Mouse (Mus musculus) inflammation-experienced regulatory T-cells, adult 6 months (primary cell): ENCODE measurements around the gene Opn1mw. TPM values are rescaled to one million over a fixed set of nuclear protein-coding genes. Genes with fewer than 3 reads are reported as not detected.
"Not testable (repeated sequence)": the region's sequence is repeated elsewhere in the genome, so short reads cannot be mapped to it uniquely, and the experiment has no call there.

Experiments used
- ATAC-seq: one replicate; pipeline ENCODE4 v1.8.0; 2017
- polyA plus RNA-seq, 3 experiments: library from polyadenylated mRNA; unstranded; fragments of 100-300 nt; shearing (Covaris generic); gene quantifications; one replicate each; pipeline ENCODE4 v1.2.1; 2017

The Opn1mw gene
- polyA plus RNA-seq = not detected

DNA sequence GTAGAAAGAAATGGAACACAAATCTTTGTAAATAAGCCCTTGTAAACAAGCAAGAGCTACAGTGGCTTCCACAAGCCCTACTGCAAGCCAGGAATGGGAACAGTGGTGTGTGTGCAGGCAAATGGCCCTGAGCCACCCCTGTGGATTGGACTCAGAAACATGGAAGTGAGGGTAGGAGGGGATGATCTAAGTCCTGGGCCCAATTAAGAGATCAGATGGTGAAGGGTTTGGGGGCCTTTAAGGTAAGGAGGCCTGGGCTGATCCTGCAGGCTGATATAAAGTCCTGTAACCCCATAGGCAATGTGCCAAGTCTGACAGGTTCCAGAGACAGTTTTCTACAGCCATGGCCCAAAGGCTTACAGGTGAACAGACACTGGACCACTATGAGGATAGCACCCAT, at the start of gene Opn1mw:
Opn1mw (plus strand) TSS at position 301 of the 400 bp plus-strand sequence.
- no peak for ATAC-seq

DNA sequence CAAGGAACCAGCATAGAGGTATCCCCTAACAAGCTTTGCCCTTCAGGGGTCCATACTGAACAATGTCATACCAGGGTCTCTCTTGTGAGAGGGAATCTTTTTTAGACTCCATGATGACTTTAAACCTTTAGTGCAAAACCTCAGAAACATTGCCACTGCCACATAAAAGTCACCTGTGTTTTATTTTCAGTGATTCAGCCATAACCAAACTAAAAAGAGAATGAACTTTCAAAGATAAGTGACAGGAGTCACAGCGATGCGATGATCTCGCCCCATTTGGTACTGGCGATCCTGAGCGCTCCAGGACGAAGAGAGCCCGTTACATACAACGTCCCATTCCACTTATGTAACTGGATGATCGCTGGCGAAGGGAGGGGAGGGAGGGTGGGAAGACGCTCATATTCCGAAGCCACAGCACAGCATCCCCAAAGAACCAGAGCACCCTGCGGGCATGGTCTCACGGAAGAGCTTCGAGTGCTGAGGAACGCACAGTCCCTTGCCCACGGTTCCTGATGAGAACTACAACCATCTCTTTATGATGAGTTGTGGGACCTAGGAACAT, 42.9 kb upstream of the Opn1mw start:
- peak; percentile 2 for ATAC-seq

DNA sequence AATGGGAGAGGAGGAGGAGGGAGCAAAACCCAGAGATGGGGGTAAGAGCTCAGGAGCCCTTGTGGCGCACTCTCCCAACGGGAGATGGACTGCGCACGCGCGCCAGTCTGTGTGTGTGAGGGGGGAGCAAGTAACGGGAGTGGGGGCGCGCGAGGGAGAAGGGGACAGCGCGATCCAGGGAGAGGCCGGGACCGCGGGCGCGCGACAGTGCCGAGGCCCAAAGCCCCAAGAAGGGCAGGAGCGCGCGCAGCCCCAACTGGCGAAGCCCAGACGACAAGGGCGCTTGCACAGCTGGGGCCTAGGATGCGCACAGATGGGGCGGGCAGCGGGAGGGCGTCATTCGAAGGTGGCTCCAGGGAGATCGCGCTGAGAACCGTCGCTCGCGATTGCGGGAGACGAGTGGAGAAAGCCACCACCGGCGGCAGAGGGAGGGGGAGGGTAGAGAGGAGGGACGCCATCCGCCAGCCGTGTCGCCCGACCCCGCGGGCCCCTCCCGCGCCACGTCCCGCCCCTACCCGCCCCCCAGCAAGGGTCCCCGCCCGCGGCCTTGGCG, 42.2 kb upstream of the Opn1mw start:
- peak; percentile 39 for ATAC-seq

DNA sequence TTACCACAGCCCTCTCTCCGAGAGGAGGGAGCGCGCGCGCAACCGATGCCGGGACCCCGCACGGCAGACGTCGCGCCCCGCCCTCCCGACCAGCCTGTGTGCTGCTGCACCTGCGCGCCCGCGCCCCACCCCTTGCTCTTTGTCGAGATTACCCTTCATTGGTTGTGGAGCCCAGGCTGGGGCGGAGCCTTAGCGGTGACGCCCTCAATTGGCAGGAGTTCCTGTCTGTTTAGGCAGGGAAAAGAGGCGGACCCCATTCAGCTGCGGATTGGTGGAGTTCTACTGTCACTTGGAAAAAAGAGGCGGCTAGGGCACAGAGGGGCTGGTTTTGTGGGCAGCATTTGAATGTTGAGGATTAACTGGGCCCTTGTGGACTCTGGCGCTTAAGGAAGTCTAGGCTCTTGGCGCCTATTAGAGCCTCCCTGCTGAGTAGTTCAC, 41.6 kb upstream of the Opn1mw start:
- ATAC-seq = peak; percentile 98

DNA sequence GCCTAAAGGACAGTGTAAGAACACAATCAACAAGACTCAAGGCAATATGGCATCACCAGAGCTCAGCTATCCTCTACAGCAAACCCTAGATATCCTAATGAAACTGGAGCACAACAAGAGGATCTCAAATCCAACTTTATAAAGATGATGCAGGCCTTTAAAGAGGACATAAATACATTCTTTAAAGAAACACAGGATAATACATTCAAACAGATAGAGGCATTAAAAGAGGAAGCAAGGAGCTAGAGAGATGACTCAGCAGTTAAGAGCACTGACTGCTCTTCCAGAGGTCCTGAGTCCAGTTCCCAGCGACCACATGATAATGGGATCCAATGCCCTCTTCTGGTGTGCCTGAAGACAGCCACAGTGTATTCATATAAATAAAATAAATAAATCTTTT, 32.1 kb upstream of the Opn1mw start:
- ATAC-seq = no peak

DNA sequence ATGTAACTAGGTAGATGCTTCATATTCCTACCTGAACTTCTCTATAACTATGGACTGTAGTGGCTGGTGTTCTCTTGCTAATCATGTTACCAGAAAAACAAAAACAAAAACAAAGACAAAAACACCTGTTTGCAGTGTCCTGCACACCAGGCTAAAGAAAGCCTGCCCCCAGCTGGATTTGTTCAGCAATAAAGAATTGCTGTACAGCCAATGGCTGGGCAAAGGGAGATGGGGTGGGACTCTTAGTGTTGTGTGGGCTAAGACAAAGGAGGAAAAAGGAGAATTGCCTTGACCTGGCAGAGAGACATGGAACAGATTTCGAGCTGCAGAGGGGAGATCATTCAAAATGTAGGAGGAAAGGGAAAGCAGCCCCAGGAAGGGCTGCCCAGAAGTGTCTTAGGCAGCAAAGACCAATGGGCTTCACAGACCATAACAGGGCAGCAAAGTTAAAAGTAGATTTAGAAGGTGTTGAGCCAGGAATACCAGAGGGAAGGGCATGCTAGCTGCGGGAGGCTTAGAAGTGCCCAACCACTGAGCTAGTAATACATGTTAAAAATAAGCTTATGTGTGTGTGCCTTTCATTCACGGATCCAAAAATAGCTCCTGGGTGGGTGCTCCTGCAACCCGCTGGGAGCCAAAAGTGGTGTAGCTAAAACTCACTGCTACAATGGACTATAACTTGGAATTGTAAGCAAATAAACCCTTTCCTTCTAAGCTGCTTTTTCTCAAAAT, 23.6 kb upstream of the Opn1mw start:
- no peak for ATAC-seq

DNA sequence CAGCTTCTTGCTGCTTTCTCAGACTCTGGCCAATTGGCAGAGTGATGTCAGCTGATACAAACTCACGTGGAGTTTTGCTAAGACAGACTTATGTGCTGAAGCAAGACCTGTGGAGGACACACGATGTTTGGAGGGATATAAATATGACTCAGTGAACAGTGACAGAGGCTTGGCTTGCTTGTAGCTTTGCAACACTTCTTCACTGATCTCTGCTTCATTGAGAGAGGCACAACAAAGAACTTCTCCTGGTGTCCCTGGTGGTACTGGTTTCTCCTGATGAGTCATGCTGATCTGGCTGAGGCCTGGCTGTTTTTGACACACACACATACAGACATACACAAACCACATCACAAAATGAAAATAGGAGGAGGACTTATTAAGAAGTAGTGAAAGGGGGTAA, 21.3 kb upstream of the Opn1mw start:
- ATAC-seq = no peak

DNA sequence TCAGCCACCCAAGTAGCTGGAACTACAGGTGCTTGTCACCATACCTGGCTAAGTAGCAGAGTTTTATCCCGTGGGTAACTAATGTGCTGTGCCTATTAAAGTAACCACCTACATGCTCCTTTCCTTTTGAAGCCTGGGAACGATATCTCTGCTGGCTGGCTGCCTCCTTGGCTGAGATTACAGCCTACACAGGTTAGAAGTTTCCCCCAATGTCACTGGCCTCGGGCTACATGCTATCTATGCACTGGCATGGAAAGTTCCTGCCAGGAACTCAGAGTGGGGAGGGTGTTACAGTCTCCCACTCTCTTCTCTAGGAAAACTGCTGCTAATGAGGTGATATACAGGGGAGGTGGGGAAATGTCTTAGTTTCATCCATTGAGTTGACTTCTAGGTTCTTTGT, 18.5 kb upstream of the Opn1mw start:
- no peak for ATAC-seq

DNA sequence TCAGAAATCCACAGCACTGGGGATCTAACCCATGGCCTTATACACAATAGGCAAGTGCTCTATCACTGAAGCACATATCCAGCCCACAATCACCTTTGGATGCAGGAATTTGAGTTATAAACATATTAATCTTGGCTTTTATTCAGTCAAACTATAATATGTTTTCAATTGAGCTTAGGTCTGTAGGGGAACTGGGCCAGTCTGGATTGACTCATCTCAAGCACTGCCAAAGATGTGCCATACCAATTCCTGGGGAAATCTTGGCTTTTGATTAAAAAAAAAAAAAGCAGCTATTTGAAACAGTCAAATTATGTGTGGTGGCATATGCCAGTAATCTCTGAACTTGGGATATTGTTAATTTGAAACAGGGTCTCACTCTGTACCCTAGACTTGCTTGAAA, 13.2 kb upstream of the Opn1mw start:
- ATAC-seq = no peak

DNA sequence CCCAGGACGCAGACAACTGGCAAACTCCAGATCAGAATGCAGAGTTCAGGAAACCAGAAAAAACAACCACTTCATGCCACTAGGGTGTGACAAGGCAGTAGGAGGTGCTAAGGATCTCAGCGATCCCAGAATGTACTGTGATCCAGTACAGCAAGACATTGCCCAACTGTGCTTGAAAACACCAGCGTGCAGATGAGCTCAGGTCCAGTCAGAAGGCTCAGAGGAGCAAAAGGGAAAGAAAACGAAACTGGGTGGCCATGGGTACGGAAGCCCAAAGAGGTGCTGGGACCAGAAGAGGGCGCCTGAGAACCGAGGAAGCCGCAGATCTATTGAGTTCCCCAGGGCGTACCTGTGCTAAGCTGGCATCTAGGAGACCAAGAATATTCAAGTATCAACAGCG, 11.8 kb upstream of the Opn1mw start:
- peak; percentile 87 for ATAC-seq

DNA sequence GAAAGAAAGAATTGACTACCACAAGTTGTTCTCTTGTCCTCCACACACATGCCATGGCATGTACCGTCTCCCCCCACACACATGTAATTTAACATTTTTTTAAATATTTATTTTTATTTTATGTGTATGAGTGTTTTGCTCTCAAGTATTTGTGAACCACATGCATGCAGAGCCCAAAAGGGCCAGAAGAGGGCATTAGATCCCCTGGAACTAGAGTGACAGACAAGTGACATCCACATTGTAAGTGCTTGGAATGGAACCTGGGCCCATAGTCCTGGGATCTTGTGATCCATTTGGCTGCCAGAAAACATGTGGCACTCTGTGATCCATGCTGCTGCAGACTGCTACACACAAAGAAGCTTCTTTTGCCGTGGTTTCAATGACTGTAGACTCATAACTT, 2.3 kb upstream of the Opn1mw start:
- ATAC-seq = no peak

DNA sequence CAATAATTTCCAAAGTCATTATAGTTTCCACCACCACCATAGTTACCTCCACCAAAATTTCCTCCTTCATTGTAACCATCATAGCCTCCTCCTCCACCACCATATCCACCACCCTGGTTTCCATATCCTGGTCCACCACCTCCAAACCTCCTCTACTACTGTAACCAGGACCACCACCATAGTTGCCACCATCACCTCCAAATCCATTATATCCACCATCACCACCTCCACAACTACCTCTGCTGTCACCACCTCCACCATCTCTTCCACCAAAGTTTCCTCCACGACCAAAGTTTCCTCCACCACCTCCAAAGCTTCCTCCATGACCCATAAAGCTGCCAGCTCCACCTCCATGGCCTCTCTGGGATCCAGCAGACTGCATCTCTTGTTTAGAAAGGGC, 8.0 kb downstream of the Opn1mw start, which contains the start of gene Mecp2:
Mecp2 (minus strand) TSS at position 101 of the 400 bp plus-strand sequence.
- ATAC-seq = not testable (repeated sequence)

DNA sequence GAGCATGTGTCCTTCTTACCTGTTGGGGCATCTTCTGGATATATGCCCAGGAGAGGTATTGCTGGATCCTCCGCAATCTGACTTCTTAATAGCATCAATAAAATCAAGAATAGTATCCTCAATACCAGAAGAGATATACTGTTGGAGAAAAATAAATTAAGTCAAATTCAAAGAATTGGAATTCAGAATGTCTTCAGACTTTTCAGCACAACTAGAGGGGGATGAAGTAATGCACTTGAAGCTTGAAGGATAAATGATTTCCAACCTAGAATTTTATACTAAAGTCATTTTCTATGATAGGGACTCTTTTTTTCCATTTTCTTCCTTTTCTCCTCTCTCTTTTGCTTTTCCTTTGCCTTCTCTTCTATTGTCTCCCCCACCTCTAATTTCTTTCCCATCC, 40.5 kb downstream of the Opn1mw start, which contains the start of gene Tex28:
Tex28 (minus strand) TSS at position 101 of the 400 bp plus-strand sequence.
- ATAC-seq = no peak

DNA sequence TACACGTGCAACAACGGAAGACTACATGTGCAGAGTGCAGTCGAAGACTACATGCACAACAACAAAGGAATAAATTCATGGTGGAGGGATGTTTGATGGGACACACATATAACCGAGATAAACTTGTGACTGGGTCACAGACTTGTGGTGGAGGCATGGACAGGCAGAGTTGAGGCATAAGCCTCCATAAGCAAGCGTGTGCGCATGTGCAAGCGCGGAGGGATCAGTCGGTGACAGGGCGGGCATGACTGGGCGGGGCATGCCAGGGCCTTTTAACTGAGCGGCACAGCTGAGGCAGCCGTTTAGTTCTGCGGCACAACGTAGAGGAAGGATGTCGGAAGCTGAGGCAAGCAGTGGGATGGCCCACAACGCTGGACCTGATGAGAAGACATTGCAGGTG, 49.7 kb downstream of the Opn1mw start, which contains the start of gene Tktl1:
Tktl1 (plus strand) TSS at position 301 of the 400 bp plus-strand sequence.
- ATAC-seq = no peak

Other genes with a start within 250 kb of the Opn1mw start
- gene Avpr2, start 235.4 kb upstream of the Opn1mw start, polyA plus RNA-seq = 1 to 10 TPM; 1.5 to 3.2 (median 2.7) TPM
- gene L1cam, start 231.4 kb upstream of the Opn1mw start, polyA plus RNA-seq = 10 to 100 TPM in 1 of 3 experiments, 1 to 10 TPM in 2; 5.6 to 21.3 (median 9.7) TPM
- gene Arhgap4, start 205.6 kb upstream of the Opn1mw start, polyA plus RNA-seq = 100 to 1,000 TPM; 114 to 148 (median 147) TPM
- 100 to 1,000 TPM; 173 to 214 (median 188) TPM for gene Naa10, start 205.5 kb upstream of the Opn1mw start, polyA plus RNA-seq
- gene Renbp, start 196.6 kb upstream of the Opn1mw start, polyA plus RNA-seq = 10 to 100 TPM in 1 of 3 experiments, 1 to 10 TPM in 2; 4.2 to 10.0 (median 6.5) TPM
- gene Hcfc1, start 161.1 kb upstream of the Opn1mw start, polyA plus RNA-seq = 10 to 100 TPM; 35.4 to 39.1 (median 37.1) TPM
- gene Irak1, start 103.5 kb upstream of the Opn1mw start, polyA plus RNA-seq = 10 to 100 TPM; 21.3 to 32.3 (median 27.2) TPM
- 10 to 100 TPM; 11.5 to 22.5 (median 20.6) TPM for gene Mecp2, start 7.9 kb downstream of the Opn1mw start, polyA plus RNA-seq
- gene Tex28, start 40.4 kb downstream of the Opn1mw start, polyA plus RNA-seq = not detected
- 1 to 10 TPM; 3.3 to 4.3 (median 4.0) TPM for gene Tktl1, start 49.8 kb downstream of the Opn1mw start, polyA plus RNA-seq
- 100 to 1,000 TPM; 222 to 338 (median 279) TPM for gene Flna, start 122.4 kb downstream of the Opn1mw start, polyA plus RNA-seq
- 10 to 100 TPM; 22.4 to 91.9 (median 32.8) TPM for gene Emd, start 127.2 kb downstream of the Opn1mw start, polyA plus RNA-seq
- gene Rpl10, start 143.3 kb downstream of the Opn1mw start, polyA plus RNA-seq = 1,000 to 10,000 TPM in 1 of 3 experiments, 100 to 1,000 TPM in 2; 478 to 1,649 (median 679) TPM
- gene Taz, start 154.4 kb downstream of the Opn1mw start, polyA plus RNA-seq = 10 to 100 TPM; 28.8 to 66.0 (median 58.8) TPM
- 10 to 100 TPM; 17.0 to 35.0 (median 23.7) TPM for gene Dnase1l1, start 154.9 kb downstream of the Opn1mw start, polyA plus RNA-seq
- 100 to 1,000 TPM; 130 to 165 (median 156) TPM for gene Atp6ap1, start 169.6 kb downstream of the Opn1mw start, polyA plus RNA-seq
- gene Gdi1, start 177.5 kb downstream of the Opn1mw start, polyA plus RNA-seq = 100 to 1,000 TPM; 167 to 342 (median 246) TPM
- gene Fam50a, start 185.6 kb downstream of the Opn1mw start, polyA plus RNA-seq = 10 to 100 TPM; 54.7 to 72.5 (median 72.5) TPM
- 1 to 10 TPM; 1.6 to 6.5 (median 4.6) TPM for gene Plxna3, start 201.6 kb downstream of the Opn1mw start, polyA plus RNA-seq
- gene Lage3, start 226.2 kb downstream of the Opn1mw start, polyA plus RNA-seq = 10 to 100 TPM; 70.0 to 79.0 (median 77.5) TPM
- gene Ubl4a, start 245.8 kb downstream of the Opn1mw start, polyA plus RNA-seq = 10 to 100 TPM; 40.7 to 90.2 (median 68.6) TPM
- 10 to 100 TPM; 18.1 to 31.3 (median 27.1) TPM for gene Slc10a3, start 245.9 kb downstream of the Opn1mw start, polyA plus RNA-seq